Mouse (Mus musculus) thymus, postnatal 0 days (tissue): ENCODE measurements around the gene Trappc5. TPM values are rescaled to one million over a fixed set of nuclear protein-coding genes. Genes with fewer than 3 reads are reported as not detected.
A peak's percentile ranks its signal among the peaks of the same experiment; 100 is the strongest.

Experiments
- DNase-seq: peaks from one replicate; pipeline ENCODE4 v3.0.0-alpha.2; 2015; ENCODE audit warnings: low spot score
- polyA plus RNA-seq: library from polyadenylated mRNA; unstranded; fragments of >200 nt; fragmentation: Nextera tagmentation; extraction: Ambion mirVana; gene quantifications from 2 replicates; pipeline ENCODE4 v1.2.1, GENCODE M21; 2015

Gene Trappc5
- 39.7 and 41.7 TPM in 2 replicates for polyA plus RNA-seq

DNA sequence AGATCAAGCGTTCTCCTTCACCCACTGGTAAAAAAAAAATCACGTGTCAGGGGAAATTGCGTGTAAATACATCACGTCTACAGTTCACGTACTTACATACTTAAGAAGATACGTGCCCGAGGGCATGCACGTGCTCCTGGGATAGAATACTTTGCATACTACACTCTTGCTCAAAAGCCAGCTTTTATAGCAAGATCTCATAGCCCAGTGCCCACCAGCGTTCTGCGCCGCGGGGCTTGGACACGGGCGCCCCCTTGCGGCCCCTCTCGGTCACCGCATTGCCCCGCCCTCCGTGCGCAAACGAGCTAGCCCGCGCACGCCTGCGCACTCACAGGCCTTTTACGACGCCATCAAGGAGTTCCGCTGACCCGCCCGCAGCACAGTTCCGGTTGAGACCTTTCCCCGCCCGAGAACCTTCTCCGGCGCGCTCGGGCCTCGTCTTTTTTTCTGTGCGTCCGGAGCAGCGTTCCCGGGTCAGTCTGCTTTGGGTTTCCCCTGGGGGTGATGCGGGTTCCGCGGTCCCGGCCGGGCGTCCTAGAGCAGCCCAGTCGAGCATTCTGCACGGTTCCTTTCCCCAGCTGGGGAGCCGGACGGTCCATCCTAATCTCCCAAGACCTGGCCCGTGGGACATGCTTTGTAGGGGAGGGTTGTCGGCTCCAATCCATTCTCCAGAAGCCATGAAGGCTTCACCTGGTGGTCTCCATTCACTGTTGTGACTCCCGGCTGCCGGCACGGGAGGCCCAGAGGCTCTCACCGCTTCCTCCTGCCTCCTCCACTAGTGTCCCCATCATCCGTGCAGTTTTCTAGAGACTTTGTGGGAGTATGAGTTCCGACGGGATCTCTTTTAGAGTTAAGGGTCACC, at the start of gene Trappc5:
Gene Trappc5 (plus strand): TSS at position 169 of the 862 bp plus-strand sequence.
- DNase-seq, result peak; percentile 95

DNA sequence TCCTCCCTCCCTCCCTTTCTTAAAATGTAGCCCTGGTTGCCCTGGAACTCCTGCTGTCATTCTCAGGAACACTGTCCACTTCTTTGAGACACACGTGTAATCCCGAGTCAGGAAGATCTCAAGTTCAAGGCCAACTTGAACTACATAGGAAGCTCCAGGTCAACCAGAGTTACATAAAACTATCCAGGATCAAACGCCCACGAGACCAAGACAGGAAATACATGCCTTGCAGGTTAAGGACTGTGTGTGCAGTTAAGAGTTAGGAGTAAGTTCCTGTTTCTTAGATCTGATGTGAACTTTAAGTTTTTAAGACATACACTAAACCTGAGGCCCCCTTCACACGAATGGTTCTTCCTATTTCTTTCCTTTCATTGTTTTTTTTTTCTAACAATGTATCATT, 49.1 kb upstream of the Trappc5 start:
- DNase-seq, result no peak

DNA sequence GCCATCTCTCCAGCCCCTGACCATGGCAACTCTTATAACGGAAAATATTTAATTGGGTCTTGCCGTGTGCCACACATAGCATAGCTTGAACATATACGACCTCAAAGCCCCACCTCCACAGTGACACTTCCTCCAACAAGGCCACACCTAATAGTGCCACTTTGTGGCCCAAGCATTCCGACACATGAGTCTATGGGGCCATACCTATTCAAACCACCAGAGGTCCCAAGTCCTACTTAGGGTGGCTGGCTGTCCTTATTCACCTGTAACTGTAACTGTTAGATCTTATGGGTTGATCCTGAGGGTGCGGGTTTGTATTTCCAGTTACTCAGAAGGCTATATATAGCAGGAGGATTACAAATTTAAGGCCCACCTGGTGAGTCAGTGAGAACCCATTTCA, 48.1 kb upstream of the Trappc5 start:
- DNase-seq, result peak; percentile 55

DNA sequence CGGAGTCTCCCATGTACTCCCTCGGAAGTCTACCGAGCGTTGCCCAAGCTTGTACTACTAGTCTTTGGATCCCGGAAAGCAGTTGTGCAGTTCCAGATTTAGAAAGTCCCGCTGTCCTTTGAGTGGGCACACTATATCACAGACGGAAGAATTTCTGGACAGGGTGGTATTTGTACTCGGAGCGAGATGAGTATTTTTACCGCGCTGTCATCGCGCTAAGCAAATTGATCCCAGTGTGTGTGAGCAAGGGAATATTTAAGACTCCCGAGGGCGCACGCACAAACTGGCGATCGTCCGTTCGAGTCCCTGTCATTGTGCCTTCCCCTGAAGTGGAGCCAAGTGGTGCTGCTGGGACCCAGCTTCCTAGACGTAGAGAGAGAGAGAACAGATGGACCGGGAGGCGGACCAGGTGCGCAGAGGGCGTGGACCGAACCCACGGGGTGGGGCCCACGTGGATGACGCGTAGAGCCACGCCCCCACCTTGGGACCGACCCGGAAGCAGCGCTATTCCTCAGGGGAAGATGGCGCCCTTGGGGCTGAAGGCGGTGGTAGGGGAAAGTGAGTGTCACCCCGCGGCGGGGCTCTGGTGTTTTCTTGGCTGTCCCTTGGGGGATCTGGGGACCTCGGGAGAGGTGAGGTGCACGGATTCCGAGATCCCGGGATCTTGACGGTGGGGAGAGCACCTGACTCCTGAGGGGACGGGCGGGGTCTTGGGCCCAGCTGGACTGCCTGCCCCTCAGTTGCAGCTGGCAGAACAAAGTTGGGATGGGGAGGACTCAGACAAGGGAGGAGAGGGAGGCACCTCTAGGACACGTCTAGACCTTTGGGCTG, 45.2 kb upstream of the Trappc5 start, which contains the start of gene Stxbp2:
Gene Stxbp2 (plus strand): TSS at position 309 of the 831 bp plus-strand sequence.
- DNase-seq, result peak; percentile 87

DNA sequence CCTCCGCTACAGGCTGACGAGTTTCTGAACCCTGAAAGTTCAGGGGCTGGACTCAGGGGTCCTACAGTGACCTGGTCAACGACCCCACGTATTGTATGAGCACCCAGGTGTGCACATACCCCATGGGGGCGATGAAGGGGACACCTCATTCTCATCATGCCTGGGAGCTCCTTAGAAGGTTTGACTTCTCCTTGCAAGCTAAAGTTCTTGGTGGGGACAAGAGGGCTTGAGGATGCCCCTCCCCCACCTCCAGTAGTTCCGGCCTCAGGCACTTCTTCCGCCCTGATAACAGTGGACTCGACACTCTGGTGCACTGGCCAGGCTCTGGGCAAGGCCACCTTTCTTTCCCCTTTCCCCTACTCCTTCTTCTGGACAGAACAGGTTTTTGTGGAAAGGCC, 44.6 kb upstream of the Trappc5 start:
- DNase-seq, result peak; percentile 22

DNA sequence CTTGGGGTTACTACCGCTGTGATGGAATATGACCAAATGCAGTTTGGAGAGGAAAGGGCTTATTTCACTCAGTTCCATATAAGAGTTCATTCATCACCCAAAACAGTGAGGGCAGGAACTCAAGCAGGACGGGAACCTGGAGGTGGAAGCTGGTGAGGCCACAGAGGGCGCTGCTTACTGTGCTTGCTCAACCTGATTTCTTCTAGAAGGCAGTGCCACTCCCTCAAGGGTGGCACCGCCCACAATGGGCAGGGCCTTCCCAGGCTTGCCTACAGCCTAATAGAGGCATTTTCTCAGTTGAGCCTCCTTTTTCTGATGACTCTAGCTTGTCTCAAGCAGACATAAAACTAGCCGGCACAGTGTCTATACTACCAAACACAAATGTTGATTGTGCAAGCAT, 30.3 kb upstream of the Trappc5 start:
- DNase-seq, result peak; percentile 52

DNA sequence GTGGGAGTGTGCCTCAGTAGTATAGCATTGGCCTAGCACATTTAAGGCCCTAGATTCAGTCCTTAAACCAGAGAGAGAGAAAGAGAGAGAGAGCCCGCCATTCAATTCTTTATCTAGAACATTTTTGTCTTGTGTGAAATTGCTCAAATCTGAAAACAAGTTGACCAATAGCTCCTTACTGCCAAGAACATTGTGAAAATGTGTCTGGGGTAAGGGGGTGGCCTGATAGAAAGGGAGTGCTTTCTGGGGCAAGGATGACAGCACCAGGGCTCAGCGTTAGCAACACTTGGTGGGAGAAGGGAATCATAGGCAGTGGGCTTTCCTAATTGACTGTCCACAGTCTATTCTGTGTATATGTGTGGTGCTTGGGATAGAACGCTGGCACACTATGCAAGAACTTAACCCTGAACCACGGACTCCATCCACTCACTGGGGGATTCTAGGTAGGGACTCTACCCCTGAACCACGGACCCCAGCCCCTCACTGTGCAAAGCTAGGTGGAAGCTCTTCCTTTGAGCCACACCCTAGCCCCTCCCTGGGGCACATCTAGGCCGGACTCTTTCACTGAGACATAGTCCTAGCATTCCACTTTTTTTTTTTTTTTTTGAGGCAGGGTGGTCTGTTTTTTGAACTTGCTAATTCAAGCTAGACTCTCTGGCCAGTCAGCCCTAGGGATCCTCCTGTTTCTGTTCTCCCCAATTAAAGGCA, 29.1 kb upstream of the Trappc5 start:
- DNase-seq, result no peak

DNA sequence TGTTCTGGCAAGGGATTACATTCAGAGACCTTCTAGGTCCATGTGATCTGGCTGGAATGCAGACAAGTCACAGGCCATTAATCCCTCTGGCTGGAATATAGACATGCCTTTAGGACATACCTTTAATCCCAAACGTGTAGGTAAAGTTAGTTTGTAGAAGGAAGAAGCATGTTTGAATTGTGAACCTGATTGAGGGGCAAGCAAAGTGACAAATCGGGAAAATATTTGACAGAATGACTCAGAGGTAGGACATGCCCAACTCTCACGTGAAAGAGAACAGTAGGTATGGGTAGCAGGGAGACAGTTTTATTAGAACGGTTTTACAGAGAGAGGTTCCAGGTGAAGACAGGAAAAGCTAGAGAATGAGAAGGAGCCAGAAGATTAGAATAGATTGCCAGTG, 28.5 kb upstream of the Trappc5 start:
- no peak for DNase-seq

DNA sequence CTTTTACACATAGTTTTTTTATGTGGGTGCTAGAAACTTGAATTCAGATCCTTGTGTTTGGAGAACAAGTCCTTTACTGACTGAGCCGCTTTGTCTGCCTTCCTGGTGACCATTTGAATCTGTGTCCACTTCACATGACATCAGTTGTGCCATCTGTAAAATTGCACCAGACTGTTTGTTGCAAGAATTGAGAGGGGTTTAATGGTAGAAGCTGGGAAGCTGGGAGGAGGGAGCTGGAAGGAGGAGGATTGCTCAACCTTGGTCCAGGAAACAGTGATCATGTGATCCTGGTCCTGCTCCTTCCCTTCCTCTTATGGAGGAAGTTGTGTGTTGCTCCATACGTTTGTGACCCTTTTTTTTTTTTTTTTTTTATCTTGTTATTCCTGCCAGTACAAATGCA, 27.8 kb upstream of the Trappc5 start:
- no peak for DNase-seq

DNA sequence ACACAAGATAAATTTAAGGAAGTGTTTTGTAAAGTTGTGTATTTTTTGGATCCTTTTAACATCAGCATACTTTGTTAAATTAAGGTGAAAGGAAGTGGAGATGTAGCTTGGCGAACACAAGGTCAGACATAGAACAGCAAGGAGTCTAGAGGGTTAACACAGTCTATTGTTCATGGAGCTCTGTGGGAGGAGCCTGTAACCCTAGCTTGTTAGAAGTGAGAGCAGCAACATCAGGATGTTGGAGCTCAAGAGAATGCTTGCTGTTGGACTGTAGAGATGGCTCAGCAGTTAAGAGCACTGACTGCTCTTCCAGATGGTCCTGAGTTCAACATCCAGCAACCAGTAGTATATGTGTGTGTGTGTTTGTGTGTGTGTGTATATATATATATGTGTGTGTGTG, 27.1 kb upstream of the Trappc5 start:
- peak; percentile 10 for DNase-seq

DNA sequence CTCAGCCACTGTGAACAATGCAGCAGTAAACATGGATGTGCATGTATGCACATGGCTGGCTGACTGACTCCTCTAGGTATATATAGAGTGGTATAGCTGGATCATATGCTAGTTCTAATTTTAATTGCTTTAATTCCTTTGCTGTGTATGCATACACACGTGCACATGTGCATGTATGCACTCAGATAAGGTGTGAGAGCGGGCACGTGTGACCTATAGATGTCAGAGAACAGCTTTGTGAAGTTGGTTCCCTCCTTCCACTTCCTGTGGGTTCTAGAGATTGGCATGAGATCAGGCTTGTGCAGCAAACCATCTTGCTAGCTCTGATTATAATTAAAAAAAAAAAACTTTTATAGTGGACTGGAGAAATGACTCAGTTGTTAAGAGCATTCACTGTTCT, 23.3 kb upstream of the Trappc5 start:
- DNase-seq, result no peak

DNA sequence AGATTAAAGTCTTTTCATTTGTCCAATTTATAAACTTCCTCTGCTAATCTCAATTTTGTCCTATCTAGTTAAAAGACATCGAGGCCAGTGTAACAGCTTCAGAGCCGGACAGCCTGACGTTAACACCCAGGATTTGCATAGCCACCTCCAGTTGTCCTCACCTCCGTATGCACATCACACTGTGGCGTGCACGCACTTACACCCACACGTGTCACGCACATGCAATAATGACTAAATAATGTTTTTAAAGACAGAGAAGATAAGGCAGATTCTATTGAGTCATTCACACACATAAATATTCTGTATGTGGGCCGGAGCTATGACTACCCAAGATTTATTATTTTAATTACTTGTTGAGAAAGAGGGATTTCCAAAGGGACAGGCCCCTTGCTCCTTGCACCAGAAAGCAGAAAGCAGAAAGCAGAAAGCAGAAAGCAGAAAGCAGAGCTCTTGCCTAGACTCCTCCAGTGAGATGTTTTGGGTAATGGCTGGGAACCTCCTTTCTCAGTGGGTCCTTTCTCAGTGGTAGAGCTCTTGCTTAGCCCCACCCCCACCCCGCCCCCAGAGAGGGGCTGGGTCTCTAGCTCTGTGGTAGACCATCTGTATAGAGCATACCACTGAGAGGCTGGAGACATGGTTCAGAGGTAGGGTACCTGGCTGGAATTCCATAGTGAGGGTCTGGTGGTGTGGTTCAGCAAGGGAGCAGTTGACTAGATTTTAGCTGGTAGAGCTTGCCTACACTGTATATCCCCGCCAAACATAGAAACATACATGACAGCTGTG, 21.2 kb upstream of the Trappc5 start:
- DNase-seq, result no peak

DNA sequence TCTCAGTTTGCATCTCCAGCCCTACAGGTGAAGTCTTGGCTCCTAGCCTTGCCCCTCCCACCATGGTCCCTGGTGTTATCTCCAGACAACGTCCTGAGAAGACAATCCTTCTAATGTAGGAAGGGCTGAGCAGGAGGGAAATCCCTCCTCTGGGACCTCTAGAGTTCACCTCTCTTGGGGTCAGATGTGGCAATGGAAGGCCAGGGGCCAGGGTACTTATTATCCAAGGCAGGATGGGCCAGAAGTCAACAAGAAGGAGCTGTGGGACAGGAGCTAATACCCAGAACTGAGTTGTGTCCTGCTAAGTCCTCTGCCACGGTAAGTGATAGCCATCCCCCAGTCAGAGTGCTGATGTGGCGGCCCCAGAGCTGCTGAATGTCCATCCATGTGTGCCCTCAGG, 20.6 kb upstream of the Trappc5 start, which contains the start of gene Retn:
Gene Retn (plus strand): TSS at position 245 of the 400 bp plus-strand sequence.
- DNase-seq, result no peak

DNA sequence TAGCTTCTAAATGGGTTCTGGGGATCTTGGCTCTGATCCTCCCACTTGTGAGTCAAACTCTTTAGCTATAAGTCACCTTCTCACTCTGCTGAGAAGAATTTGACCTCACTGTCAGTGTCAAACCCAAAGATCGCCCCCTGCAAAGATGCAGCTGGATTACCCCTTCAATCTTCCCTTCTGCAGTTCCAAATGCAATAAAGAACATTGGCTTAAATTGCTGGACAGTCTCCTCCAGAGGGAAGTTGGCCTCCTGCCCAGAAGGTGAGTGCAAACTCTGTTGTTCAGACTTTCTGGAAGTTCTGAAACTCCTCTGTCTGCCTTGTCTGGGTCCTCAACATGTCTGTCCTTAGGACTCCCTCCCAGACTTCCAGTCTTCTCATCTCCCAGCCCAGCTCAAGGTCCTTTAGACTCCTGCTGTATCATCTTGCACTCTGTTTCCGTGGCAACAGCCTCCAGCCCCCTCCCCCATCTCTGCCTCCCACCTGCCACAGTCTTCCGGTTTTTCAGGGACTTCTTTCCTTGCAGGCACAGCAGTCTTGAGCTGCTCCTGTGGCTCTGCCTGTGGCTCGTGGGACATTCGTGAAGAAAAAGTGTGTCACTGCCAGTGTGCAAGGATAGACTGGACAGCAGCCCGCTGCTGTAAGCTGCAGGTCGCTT, 19.2 kb upstream of the Trappc5 start:
- no peak for DNase-seq

DNA sequence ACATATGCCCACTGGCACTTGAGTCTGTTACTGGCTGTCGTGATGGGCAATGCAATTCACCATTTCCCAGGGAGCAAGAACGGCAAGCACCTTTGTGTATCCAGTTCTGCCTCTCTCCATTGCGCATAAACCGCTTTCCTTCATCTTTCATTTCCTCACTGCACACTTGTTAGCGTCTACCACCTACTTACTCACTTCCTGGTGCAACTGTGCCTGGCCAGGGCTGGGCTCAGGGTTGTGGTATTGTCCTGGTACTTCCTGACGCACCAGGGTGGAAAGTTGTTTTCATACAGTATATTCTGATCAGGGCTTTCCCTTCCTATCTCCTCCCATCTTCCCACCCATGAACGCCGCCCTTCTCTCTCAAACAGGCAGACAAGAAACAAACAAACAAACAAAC, 15.2 kb upstream of the Trappc5 start:
- no peak for DNase-seq

DNA sequence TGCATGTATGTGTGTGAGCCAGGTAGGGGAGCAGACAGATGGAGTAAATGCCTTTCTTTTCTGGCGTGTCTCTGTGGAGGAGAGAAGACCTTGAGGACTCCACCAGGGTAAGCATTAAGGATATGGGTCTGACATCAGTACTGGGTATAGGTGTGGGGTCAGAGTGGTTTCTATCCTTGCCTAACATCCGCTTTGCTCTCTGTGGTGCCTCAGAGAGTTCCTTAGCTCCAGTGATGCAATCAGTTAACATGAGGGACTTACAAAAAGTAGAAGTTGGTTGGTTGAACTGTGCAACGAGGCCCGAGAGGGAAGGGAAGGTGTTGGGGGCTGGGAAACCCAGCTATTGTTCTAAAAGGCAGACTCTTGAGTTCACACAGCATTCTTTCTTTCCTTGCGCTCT, 11.7 kb upstream of the Trappc5 start:
- DNase-seq, result no peak

DNA sequence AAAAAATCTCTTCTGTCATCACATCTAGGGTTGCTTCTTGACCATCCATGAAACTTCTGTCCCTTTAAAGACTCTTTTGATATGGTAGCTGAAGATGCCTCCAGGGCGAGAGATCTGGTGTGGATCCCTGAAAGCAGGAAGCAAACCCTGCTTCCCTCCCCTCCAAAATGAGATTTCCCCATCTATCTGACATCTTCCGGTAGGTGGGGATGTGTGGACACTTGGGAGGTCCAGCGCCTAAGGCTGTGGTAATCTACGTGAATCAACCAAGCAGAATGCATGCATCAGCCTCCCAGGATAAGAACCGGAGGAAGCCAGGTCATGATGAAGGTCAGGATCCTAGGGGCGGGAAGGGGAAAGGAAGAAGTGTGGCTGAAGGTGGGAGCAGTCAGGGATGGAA, 10.6 kb upstream of the Trappc5 start, which contains the start of gene Mcemp1:
Gene Mcemp1 (plus strand): TSS at position 248 of the 400 bp plus-strand sequence.
- DNase-seq, result no peak

DNA sequence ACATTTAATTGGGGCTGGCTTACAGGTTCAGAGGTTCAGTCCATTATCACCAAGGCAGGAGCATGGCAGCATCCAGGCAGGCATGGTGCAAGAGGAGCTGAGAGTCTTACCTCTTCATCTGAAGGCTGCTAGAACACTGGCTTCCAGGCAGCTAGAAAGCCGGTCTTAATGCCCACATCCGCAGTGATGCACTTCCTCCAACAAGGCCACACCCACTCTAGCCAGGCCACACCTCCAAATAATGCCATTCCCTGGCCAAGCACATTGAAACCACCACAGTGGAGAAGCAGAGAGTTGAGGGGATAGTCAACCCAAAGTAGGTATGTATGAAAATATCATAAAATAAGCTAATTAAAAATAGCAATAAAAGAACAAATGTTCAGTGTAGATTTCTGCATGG, 5.7 kb upstream of the Trappc5 start:
- DNase-seq, result no peak

DNA sequence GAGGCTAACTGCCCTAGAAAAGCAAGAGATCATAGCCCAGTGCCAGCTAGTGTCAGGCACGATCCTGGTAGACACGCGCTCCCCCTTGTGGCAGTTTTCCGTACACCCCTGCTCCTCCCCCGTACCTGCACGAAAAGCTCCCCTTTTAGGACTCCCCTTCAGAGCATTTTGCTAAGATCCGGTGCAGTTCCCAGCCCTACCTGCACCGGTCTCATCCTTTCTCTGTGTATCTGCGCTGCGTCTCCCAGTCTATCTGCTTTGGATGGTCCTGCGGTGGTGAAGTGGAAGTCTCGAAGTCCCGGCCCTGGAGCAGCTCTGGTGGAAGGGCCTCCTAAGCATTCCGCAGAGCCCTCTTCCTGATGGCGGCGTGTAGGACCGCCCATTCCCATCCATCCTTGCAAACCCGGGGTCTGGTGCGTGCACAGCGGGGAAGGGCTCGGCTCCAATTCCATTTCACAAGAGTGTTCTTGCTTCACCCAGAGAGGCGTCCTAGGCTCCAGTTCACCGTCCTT, 4.1 kb upstream of the Trappc5 start, which contains the start of gene Fcor:
Gene Fcor (minus strand): TSS at position 383 of the 512 bp plus-strand sequence.
- DNase-seq, result peak; percentile 88

DNA sequence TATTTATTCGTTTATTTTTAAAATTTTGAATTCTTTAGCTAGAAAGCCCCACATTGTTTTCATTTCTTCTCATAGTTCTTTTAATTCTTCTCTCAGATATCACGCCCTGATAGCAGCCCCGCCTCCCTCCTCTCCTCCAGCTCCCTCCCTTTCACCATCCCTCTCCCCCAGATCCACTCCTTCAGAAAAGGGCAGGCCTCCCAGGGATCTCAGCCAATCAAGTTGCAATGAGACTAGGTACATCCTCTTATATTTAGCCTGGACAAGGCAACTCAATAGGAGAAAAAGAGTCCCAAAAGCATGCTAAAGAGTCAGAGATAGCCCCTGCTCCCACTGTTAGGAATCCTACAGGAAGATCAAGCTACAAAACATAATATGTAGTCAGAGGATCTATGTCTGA, 1.4 kb upstream of the Trappc5 start:
- no peak for DNase-seq
